Mouse (Mus musculus) E14TG2a.4 (cell line): ENCODE measurements at regions not wholly inside any gene's neighbourhood (a gene's known extent, or its start where the extent isn't known, plus 50 kb on each side); places are given as distances from the start of the nearest gene placed in this dataset.

Source experiments
- H3K27me3 ChIP-seq: 2 replicates; pipeline ENCODE4 v1.6.1; 2014; ENCODE audit warnings: low read length, control low read depth; ENCODE audit not compliant: insufficient read depth
- H3K36me3 ChIP-seq: 2 replicates; pipeline ENCODE4 v1.6.1; 2014; ENCODE audit warnings: low read length, control low read depth; ENCODE audit not compliant: insufficient read depth
- H3K4me1 ChIP-seq: replicated peaks from 2 replicates; pipeline ENCODE4 v1.6.1; 2014; ENCODE audit warnings: low read depth, low read length, control low read depth
- H3K4me3 ChIP-seq: replicated peaks from 2 replicates; pipeline ENCODE4 v1.5.1; 2014; ENCODE audit warnings: mild to moderate bottlenecking, low read length
- H3K9me3 ChIP-seq: 2 replicates; pipeline ENCODE4 v1.6.1; 2014; ENCODE audit warnings: low read length, control low read depth
- CTCF ChIP-seq: conservative IDR thresholded peaks from 2 replicates; pipeline ENCODE4 v1.5.1; 2014; ENCODE audit warnings: low read length
- NANOG ChIP-seq: IDR thresholded peaks from 2 replicates; pipeline ENCODE4 v1.6.1; 2014; ENCODE audit warnings: borderline replicate concordance, low read length, mixed read lengths
- POU5F1 ChIP-seq: IDR thresholded peaks from 2 replicates; pipeline ENCODE4 v1.6.1; 2014; ENCODE audit warnings: low read length, borderline replicate concordance

DNA sequence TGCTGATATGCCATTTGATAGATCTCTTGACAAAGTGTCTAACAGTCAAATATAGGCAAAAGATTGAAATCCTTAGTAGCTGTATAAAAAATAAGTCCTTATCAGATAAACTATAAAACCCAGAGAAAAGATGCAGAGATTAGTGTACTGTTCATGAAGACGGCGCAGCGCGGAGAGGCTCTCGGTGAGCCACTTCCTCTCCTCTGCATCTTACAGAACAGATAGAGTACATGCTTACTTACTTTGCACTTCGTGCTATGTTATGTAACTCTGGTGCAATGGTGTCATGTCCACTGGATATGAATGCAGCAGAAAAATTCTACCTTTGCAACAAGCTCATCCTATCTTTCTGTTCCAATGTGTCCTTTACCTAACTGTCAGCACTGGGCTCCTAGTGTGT, 2593.5 kb upstream of the Gm7489 start:
- Histone ChIP-seq H3K4me3 (no peak overlapping the region), H3K4me1 (peaks cover 6% of the 10 kb centered on the region), H3K36me3 (no peaks in the 10 kb centered on the region), H3K9me3 (peaks cover 6% of the 10 kb centered on the region), H3K27me3 (peaks cover 13% of the 10 kb centered on the region)
- TF ChIP-seq NANOG (no peak), CTCF (no peak), POU5F1 (no peak)

DNA sequence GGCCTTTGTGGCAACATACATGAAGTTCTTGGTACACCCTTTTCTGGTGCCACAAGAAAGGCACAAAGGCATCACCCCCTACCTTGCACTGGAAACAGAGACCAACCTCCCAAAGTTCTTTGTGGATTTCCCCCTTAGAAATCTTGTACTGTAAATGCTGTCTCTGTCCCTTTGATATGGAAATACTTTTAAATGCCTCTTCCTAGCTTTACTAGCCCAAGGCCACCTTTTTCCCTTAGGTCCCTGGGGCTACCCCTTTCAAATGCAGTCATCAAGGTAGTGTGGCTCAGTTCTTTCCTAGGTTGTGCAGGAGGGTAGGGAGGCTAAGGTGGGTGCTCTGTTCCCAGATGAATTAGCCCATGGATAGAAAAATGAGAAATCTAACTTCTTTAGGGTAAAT, 2587.9 kb upstream of the Gm7489 start:
- Histone ChIP-seq H3K27me3 (peaks cover 13% of the 10 kb centered on the region), H3K9me3 (peaks cover 6% of the 10 kb centered on the region), H3K4me3 (no peak overlapping the region), H3K4me1 (peaks cover 14% of the 10 kb centered on the region), H3K36me3 (no peaks in the 10 kb centered on the region)
- TF ChIP-seq POU5F1: peak; percentile 81
- peak; percentile 71 for TF ChIP-seq NANOG
- TF ChIP-seq CTCF: no peak

DNA sequence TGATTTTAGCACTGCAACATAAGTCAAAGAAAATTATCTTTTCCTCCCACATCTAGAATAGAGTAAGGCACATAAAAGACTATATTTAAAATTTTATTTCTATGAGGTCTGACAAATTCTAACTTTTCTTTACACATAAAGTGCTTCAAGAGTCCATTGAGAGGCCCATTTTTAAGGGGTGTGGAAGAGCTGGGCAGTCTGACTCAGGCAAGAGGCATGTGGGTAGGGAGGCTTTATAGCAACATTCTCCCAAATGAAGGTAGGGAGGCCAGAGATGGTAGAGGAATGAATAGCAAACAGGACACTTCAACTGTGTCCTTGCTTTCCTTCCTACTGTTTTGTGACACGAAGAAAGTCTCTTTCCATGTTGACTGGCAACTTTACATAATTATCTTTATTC, 2566.6 kb upstream of the Gm7489 start:
- TF ChIP-seq CTCF (no peak), POU5F1 (no peak)
- no peaks in the 10 kb centered on the region for H3K4me1 ChIP-seq
- no peaks in the 10 kb centered on the region for H3K36me3 ChIP-seq
- peaks cover 2% of the 10 kb centered on the region; the same call in 1 of the 2 replicates for H3K27me3 ChIP-seq
- no peak overlapping the region for H3K4me3 ChIP-seq
- no peaks in the 10 kb centered on the region for H3K9me3 ChIP-seq

DNA sequence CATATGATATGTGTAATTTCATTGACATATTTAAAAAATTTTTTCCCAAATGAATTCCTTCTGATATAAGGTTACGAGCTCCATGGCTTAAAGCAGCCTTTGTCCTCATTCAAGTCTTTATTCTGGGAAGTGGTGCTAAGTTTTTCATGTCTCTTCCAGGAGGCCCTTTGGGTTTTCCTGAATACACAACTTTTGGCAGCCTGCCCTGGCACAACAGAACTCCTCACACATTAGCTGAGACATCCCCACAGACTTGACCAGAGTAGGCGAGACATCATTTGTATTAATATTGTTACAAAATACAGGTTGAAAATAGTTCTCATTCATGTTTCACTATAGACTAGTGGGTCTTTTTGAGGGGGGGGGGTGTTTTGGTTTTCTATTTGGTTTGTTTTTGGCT, 2565.9 kb upstream of the Gm7489 start:
- Histone ChIP-seq H3K9me3 (no peaks in the 10 kb centered on the region), H3K36me3 (no peaks in the 10 kb centered on the region), H3K4me1 (no peaks in the 10 kb centered on the region), H3K4me3 (no peak overlapping the region), H3K27me3 (peaks cover 2% of the 10 kb centered on the region; the same call in 1 of the 2 replicates)
- no peak for TF ChIP-seq NANOG
- TF ChIP-seq POU5F1: no peak
- TF ChIP-seq CTCF: no peak

DNA sequence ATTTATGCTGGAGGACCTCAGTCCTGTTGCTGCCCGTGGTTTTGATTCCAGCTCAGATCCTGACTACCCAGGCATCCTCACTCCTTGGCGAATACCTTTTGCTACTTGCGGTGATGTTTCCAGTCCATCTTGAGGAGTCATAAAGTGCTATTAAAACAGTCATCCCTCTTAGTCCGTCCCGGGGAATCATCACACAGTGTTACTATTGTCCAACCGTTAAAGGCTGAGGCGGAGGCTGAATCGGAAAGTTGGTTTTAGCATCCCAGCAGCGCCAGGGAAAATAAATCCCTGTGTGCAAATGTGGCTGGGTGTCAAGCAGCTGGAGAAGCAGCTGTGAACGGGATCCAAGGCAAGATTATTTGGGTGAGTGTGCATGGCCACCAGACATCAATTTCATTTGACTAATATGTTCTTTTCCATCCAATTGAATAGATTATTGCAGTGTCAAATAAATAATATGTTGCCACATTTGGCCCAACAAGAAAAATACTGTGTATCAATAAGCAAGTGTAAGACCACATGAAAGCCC, 2564.3 kb upstream of the Gm7489 start:
- Histone ChIP-seq H3K9me3 (no peaks in the 10 kb centered on the region), H3K4me1 (no peaks in the 10 kb centered on the region), H3K36me3 (no peaks in the 10 kb centered on the region), H3K27me3 (peaks cover 2% of the 10 kb centered on the region; the same call in 1 of the 2 replicates), H3K4me3 (no peak overlapping the region)
- no peak for TF ChIP-seq CTCF
- no peak for TF ChIP-seq POU5F1
- TF ChIP-seq NANOG: no peak

DNA sequence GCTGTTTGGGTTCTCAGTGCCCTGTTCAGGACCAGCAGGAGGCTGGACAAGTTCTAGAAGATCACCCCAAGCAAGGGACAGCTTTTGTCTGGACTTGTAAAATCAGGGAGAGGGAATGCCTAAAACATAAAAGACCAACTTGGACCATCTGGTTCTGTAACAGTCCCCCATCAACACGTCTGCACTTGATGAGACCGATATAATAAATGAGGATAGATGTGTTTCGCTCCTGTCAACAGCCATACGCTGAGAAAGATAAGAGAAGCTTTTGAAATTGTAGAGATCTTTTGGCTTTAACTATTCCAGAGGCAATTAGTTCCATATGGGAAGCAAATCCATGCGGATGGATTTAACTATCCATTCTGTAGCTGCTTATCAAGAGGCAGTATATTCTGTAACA, 2561.4 kb upstream of the Gm7489 start:
- Histone ChIP-seq H3K4me1 (no peaks in the 10 kb centered on the region), H3K4me3 (no peak overlapping the region), H3K9me3 (no peaks in the 10 kb centered on the region), H3K36me3 (no peaks in the 10 kb centered on the region), H3K27me3 (peaks cover 2% of the 10 kb centered on the region; the same call in 1 of the 2 replicates)
- TF ChIP-seq CTCF: no peak
- TF ChIP-seq NANOG: no peak
- no peak for TF ChIP-seq POU5F1

DNA sequence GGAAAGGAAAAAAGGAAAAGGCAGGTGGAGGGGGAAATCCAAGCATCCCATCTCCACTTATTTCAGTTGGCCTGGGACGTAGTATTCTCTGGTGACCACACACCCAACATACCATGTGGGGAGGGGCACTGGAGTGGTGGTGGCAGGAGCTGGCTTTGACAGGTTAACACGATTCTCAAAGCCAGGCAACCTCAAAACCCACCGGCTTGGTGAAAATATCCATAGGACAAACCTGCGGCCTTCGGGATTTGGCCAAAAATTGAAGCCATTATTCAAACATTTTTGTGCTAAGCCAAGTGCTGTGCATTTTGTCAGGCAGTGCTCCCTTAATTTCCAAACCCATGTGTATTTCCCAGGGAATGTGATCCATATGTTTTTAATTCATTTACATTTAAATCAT, 2560.5 kb upstream of the Gm7489 start:
- Histone ChIP-seq H3K4me1 (no peaks in the 10 kb centered on the region), H3K9me3 (no peaks in the 10 kb centered on the region), H3K36me3 (no peaks in the 10 kb centered on the region), H3K4me3 (no peak overlapping the region), H3K27me3 (peaks cover 2% of the 10 kb centered on the region; the same call in 1 of the 2 replicates)
- TF ChIP-seq POU5F1 (no peak), CTCF (no peak), NANOG (no peak)

DNA sequence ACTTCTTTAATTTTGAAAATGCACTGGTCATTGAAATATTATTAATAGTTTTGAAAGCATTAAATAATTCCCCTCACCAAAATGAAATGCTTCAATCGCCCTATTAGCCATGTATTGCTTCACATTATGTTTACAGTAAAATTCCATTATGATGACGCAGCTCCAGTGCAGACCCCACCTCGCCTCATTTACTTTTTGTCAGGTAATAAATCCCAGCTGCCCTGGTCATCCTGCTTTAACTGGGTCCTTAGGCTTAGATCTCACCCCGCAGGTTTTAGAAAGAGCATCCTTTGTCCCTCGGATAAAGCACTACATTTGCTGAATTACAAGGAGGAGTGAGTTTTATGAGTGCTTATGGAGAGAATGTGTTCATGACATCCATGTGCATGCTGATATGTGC, 2557.0 kb upstream of the Gm7489 start:
- TF ChIP-seq NANOG: no peak
- no peak for TF ChIP-seq CTCF
- TF ChIP-seq POU5F1: no peak
- H3K36me3 ChIP-seq: no peaks in the 10 kb centered on the region
- H3K4me3 ChIP-seq: no peak overlapping the region
- no peaks in the 10 kb centered on the region for H3K4me1 ChIP-seq
- H3K9me3 ChIP-seq: no peaks in the 10 kb centered on the region
- H3K27me3 ChIP-seq: no peaks in the 10 kb centered on the region

DNA sequence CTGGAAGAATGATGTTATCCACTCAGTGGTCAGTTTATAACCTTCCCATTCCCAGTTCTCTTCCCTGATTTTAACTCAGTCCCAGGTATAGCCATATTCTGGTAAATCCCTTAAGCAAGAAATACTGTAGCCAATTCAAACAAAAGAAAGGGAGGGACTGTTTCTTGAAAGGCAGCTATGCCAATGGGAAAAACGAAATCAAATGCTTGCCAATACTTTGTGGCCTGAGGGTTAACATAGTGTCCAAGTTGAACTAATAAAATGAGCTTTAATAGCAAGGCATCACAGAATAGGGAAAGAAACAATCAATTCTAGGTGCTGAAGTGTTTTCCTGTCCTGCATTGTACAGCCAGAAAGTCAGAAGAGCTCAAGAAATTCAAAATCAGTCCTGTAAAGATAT, 2548.3 kb upstream of the Gm7489 start:
- Histone ChIP-seq H3K36me3 (no peaks in the 10 kb centered on the region), H3K4me1 (no peaks in the 10 kb centered on the region), H3K9me3 (no peaks in the 10 kb centered on the region), H3K4me3 (no peak overlapping the region), H3K27me3 (no peaks in the 10 kb centered on the region)
- TF ChIP-seq NANOG (no peak), POU5F1 (no peak), CTCF (no peak)

DNA sequence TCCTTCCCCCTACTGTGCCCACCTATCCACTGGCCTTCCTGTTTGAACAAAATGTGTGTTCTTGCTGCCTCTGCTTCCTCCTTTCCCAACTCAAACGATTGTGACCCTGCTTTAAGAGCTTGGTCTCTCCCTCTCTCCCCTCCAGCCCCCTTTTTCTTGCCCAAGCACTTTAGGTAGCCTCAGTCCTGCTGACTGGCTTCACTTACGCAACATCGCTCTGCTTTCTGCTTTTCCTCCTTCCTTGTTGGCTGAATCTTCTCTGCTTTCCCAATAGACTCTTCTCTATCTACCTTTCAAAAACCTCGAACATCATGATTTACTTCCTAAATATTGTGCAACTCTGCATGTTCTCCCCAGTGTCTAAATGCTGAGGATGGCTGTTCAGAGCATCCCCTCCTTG, 2538.4 kb upstream of the Gm7489 start:
- Histone ChIP-seq H3K4me3 (no peak overlapping the region), H3K4me1 (no peaks in the 10 kb centered on the region), H3K9me3 (no peaks in the 10 kb centered on the region), H3K36me3 (no peaks in the 10 kb centered on the region), H3K27me3 (no peaks in the 10 kb centered on the region)
- TF ChIP-seq POU5F1 (no peak), CTCF (no peak), NANOG (no peak)
